Mouse (Mus musculus): ENCODE measurements around the gene Dcakd. TPM values are rescaled to one million over a fixed set of nuclear protein-coding genes. Genes with fewer than 3 reads are reported as not detected.

The Dcakd gene
- polyA plus RNA-seq, 1 experiment from 2014 or later, result 261 TPM

DNA sequence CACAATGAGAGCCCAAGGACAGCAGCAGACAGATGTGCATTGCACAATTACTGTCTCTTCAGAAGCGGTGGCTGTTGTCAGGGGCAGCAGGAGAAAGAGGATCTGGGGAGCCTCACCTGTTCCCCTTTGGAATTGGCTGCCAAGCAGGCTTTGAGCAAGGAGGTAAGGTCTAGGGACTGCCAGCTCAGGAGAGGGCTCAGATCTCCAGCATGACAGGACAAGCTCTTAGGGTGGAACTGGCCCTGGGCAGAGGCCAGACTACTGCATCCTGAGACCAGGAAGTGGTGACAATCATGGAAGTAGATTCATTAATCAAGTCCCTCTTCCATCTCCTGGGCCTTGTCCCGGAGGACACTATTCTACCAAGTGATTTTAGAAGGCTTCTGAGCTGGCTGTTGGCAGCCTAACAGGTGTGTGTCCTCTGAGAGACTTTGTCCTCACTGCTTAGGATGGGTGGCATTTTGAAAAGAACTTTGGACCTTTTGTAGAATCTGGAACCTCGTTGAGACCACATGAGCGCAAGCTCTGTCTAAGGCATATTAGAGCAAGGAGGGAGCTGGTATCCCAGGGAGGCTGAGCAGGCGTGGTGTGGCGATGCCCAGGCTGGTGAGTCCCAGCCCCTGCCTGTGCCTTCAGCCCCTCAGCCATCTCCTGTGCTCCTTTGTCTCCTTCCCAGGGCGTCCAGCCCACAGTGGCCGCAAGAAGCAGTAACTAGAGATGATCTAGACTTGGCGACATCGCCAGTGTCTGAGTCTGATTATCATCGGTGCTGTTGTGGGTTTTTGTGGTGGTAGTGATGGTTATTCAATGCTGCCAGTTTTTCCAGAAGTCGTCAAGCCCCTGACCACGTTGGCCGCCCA, 38.3 kb upstream of the Dcakd start:
- Histone ChIP-seq H3K36me3 (replicated peaks) (peaks cover 97% of the 10 kb centered on the region), H3K4me3 (no peak overlapping the region), H3K4me1 (no peaks in the 10 kb centered on the region), H3K27me3 (ENCODE audit: poor library complexity, severe bottlenecking) (no peaks in the 10 kb centered on the region), H3K9me3 (no peaks in the 10 kb centered on the region), H3K27ac (no peak overlapping the region)
- DNase-seq (ENCODE audit: extremely low spot score, low spot score), result no peak
- 95% methylated on average over 14 of the region's 14 CpGs for WGBS

DNA sequence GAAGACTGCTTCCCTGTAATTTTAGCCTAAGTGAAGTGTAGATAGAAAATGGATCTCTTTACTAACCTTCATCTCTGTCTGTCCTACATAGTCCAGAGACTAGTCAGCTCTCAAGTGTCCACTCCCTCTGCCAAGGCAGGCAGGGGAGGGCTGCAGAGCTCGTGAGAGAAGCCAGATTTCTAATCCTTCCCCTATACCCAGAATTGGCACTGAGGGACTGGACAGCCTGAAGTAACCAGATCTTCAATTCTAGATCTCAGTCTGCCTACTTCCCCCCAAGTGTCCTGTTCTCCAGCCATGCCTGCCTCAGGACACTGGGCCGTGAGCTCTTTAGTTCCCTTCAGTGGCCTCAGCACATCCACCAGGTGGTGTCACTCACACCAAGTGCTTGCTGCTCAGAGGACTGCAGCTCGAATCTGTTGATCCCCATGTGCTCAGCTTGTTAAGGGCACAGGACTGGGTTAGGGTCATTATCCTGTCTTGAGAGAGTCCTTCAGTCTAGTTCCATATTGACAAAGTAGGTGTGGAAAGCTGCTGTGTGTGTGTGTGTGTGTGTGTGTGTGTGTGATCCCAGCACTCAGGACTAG, 30.5 kb upstream of the Dcakd start:
- DNase-seq (ENCODE audit: extremely low spot score, low spot score), result no peak
- H3K4me1 ChIP-seq, result no peaks in the 10 kb centered on the region
- H3K9me3 ChIP-seq, result no peaks in the 10 kb centered on the region
- H3K27me3 ChIP-seq (ENCODE audit: poor library complexity, severe bottlenecking), result no peaks in the 10 kb centered on the region
- WGBS, result 84% methylated on average over 3 of the region's 3 CpGs
- no peak overlapping the region for H3K4me3 ChIP-seq
- H3K27ac ChIP-seq, result no peak overlapping the region
- peaks cover 93% of the 10 kb centered on the region for H3K36me3 ChIP-seq (replicated peaks)

- Histone ChIP-seq H3K36me3 (replicated peaks) (peaks cover 94% of the 10 kb centered on the region), H3K27ac (no peak overlapping the region), H3K4me3 (no peak overlapping the region), H3K4me1 (no peaks in the 10 kb centered on the region), H3K9me3 (no peaks in the 10 kb centered on the region), H3K27me3 (ENCODE audit: poor library complexity, severe bottlenecking) (no peaks in the 10 kb centered on the region)
- DNase-seq (ENCODE audit: extremely low spot score, low spot score), result no peak
- WGBS, result 96% methylated on average over 7 of the region's 7 CpGs
Observed at GRCm38 (mm10) chr11:103056636-103057035, 28.5 kb upstream of the Dcakd start.

DNA sequence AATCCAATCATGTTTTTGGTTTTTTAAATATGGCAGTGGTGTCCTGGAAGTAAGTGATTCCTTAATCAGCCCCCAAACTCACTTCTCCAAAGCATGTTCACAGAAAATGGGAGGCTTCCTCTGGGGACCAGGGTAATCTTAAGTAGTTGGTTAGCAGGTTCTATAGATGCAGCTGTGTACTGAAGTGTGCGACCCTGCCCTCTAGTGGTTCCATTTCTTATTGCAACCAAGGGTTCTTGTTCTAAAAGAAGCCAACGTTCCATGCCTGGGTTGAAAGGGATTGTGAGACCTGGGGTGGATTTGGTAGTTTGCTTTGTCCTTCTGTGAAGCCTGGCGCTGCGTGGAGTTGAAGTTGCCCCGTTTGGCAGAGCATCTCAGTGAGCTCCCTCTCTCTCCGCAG, 26.7 kb upstream of the Dcakd start:
- no peak overlapping the region for H3K27ac ChIP-seq
- no peaks in the 10 kb centered on the region for H3K4me1 ChIP-seq
- H3K27me3 ChIP-seq (ENCODE audit: poor library complexity, severe bottlenecking), result no peaks in the 10 kb centered on the region
- H3K9me3 ChIP-seq, result no peaks in the 10 kb centered on the region
- peak; percentile 62 for DNase-seq (ENCODE audit: extremely low spot score, low spot score)
- 45% methylated on average over 6 of the region's 6 CpGs for WGBS
- H3K4me3 ChIP-seq, result no peak overlapping the region
- peaks cover 93% of the 10 kb centered on the region for H3K36me3 ChIP-seq (replicated peaks)

DNA sequence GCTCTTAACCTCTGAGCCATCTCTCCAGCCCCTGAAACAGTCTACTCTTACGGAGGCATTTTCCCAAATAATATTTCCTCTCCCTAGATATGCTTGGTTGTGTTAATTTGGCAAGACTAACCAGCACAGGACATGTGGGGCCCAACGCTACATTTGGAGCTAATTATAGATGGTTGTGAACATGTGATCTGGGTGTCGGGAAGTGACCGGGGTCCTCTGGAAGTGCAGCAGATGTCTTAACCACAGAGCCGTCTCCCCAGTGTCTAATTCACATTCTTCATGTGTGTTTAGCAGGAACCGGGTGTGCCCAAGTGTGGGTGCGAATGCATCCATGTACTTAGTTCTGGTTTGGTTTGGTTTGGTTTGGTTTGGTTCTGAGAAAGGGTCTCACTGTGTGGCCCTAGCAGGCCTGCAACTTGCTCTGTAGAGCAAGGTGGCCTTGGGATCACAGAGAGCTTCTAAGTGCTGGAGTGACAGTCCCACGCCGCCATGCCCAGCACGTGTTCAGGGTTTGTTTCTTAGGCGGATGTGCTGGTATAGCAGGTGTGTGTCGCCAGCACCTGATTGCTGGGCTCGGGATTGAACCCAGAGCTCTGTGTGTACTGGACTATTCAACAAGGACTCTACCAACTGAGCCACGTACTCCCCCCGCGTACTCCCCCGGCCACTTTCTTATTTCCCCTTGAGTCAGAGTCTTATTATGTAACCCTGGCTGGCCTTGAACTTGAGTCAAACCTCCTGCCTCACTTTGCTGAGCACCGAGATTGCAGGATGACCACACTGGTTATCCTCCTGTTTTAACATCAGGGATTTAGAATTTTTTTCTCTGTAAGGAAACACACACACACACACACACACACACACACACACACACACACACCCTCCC, 25.3 kb upstream of the Dcakd start:
- Histone ChIP-seq H3K9me3 (no peaks in the 10 kb centered on the region), H3K4me1 (no peaks in the 10 kb centered on the region), H3K4me3 (no peak overlapping the region), H3K36me3 (replicated peaks) (peaks cover 83% of the 10 kb centered on the region), H3K27me3 (ENCODE audit: poor library complexity, severe bottlenecking) (no peaks in the 10 kb centered on the region), H3K27ac (no peak overlapping the region)
- no peak for DNase-seq (ENCODE audit: extremely low spot score, low spot score)
- WGBS, result 93% methylated on average over 18 of the region's 18 CpGs

DNA sequence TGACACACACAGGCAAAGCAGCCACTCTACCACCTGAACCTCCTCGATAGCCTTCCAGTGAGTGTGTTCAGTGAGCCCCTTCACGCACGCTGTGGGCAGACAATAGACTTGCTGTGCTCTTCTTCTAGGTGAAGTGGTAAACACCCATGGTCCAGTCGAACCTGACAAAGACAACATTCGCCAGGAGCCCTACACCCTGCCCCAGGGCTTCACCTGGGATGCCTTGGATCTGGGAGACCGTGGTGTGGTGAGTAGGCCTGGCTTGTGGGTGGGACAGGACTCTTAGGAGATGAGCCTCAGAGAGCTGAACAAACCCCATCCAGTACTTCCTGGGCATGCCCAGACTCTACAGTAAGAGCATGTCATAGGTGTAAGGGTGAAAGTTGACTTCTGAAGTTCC, 23.9 kb upstream of the Dcakd start:
- 94% methylated on average over 6 of the region's 6 CpGs for WGBS
- no peaks in the 10 kb centered on the region for H3K27me3 ChIP-seq (ENCODE audit: poor library complexity, severe bottlenecking)
- peaks cover 77% of the 10 kb centered on the region for H3K36me3 ChIP-seq (replicated peaks)
- H3K4me3 ChIP-seq, result no peak overlapping the region
- H3K27ac ChIP-seq, result no peak overlapping the region
- no peak for DNase-seq (ENCODE audit: extremely low spot score, low spot score)
- H3K9me3 ChIP-seq, result no peaks in the 10 kb centered on the region
- H3K4me1 ChIP-seq, result no peaks in the 10 kb centered on the region

- no peak overlapping the region for H3K4me3 ChIP-seq
- WGBS, result 84% methylated on average over 8 of the region's 8 CpGs
- H3K27me3 ChIP-seq (ENCODE audit: poor library complexity, severe bottlenecking), result no peaks in the 10 kb centered on the region
- no peak for DNase-seq (ENCODE audit: extremely low spot score, low spot score)
- no peak overlapping the region for H3K27ac ChIP-seq
- no peaks in the 10 kb centered on the region for H3K9me3 ChIP-seq
- H3K36me3 ChIP-seq (replicated peaks), result peaks cover 75% of the 10 kb centered on the region
- H3K4me1 ChIP-seq, result 0 out of 2 replicates have a peak, but pooled peaks cover 2% of the 10 kb centered on the region
Observed at GRCm38 (mm10) chr11:103051249-103051691, 23.1 kb upstream of the Dcakd start.

DNA sequence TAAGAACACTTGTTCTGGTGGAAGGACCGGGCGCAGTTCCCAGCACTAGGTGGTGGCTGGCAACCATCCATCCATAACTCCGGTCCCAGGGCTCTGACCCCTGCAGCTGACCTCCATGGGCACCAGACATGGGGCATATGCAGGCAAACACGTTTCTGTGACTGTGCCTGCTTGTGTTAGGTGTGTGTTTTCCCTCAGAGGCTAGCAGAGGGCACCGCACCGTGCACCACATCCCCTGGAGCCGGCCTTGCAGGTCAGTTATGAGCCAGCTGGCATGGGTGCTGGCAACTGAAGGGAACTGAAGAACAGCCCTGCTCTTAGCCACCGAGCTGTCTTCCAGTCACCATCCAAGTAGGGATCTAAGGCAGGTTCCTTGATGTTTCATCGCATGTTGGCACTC, 22.0 kb upstream of the Dcakd start:
- Histone ChIP-seq H3K4me3 (no peak overlapping the region), H3K9me3 (no peaks in the 10 kb centered on the region), H3K27ac (no peak overlapping the region), H3K4me1 (0 out of 2 replicates have a peak, but pooled peaks cover 4% of the 10 kb centered on the region), H3K27me3 (ENCODE audit: poor library complexity, severe bottlenecking) (no peaks in the 10 kb centered on the region), H3K36me3 (replicated peaks) (peaks cover 75% of the 10 kb centered on the region)
- no peak for DNase-seq (ENCODE audit: extremely low spot score, low spot score)
- 95% methylated on average over 9 of the region's 9 CpGs for WGBS

- no peaks in the 10 kb centered on the region for H3K27me3 ChIP-seq (ENCODE audit: poor library complexity, severe bottlenecking)
- 94% methylated on average over 5 of the region's 5 CpGs for WGBS
- H3K4me3 ChIP-seq, result no peak overlapping the region
- H3K4me1 ChIP-seq, result 0 out of 2 replicates have a peak, but pooled peaks cover 4% of the 10 kb centered on the region
- H3K27ac ChIP-seq, result no peak overlapping the region
- peaks cover 77% of the 10 kb centered on the region for H3K36me3 ChIP-seq (replicated peaks)
- DNase-seq (ENCODE audit: extremely low spot score, low spot score), result no peak
- no peaks in the 10 kb centered on the region for H3K9me3 ChIP-seq
Observed at GRCm38 (mm10) chr11:103049611-103050010, 21.5 kb upstream of the Dcakd start.

DNA sequence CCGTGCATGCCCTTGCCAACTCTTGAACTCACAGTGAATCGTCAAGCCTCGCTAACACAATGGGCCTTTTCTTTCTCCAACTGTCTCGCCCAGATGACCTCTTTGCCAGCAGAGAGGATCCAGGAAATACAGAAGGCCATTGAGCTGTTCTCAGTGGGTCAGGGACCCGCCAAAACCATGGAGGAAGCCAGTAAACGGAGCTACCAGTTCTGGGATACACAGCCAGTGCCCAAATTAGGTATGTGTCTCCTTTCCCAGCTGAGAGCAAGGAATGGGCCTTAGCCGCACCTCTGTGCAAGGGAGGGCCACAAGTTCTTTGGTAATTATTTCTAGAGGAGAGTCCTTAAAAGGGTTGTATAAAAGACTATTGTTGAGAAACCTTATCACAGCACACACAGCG, 18.2 kb upstream of the Dcakd start:
- no peaks in the 10 kb centered on the region for H3K27me3 ChIP-seq (ENCODE audit: poor library complexity, severe bottlenecking)
- 59% methylated on average over 8 of the region's 8 CpGs for WGBS
- no peaks in the 10 kb centered on the region for H3K9me3 ChIP-seq
- H3K36me3 ChIP-seq (replicated peaks), result peaks cover 77% of the 10 kb centered on the region
- no peak overlapping the region for H3K27ac ChIP-seq
- 0 out of 2 replicates have a peak, but pooled peaks cover 4% of the 10 kb centered on the region for H3K4me1 ChIP-seq
- no peak for DNase-seq (ENCODE audit: extremely low spot score, low spot score)
- H3K4me3 ChIP-seq, result no peak overlapping the region

DNA sequence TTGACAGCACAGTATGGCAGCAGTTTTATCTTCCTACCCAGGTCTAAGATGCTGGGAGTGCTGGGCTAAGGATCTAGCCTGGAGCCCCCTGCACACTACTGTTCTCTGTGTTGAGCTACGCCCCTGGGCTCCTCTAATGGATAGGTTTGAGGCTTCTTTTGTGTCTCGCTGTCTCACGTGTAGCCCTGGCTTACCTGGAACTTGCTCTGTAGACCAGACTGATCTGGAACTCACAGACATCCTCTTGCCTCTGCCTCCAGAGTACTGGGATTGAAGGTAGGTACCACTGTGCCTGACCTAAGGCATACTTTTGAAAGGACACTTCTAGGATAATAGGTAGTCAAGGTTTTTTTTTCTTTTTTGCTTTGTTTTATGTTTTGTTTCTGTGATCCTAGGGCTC, 15.8 kb upstream of the Dcakd start:
- 97% methylated on average over 3 of the region's 3 CpGs for WGBS
- Histone ChIP-seq H3K4me1 (0 out of 2 replicates have a peak, but pooled peaks cover 4% of the 10 kb centered on the region), H3K9me3 (no peaks in the 10 kb centered on the region), H3K36me3 (replicated peaks) (peaks cover 68% of the 10 kb centered on the region), H3K27ac (no peak overlapping the region), H3K4me3 (no peak overlapping the region), H3K27me3 (ENCODE audit: poor library complexity, severe bottlenecking) (no peaks in the 10 kb centered on the region)
- no peak for DNase-seq (ENCODE audit: extremely low spot score, low spot score)

GRCm38 (mm10) chr11:103042828-103043227, 14.7 kb upstream of the Dcakd start:
- no peak for DNase-seq (ENCODE audit: extremely low spot score, low spot score)
- Histone ChIP-seq H3K36me3 (replicated peaks) (peaks cover 80% of the 10 kb centered on the region), H3K4me1 (0 out of 2 replicates have a peak, but pooled peaks cover 4% of the 10 kb centered on the region), H3K4me3 (no peak overlapping the region), H3K27me3 (ENCODE audit: poor library complexity, severe bottlenecking) (no peaks in the 10 kb centered on the region), H3K27ac (no peak overlapping the region), H3K9me3 (no peaks in the 10 kb centered on the region)
- 89% methylated on average over 4 of the region's 4 CpGs for WGBS
